Mouse (Mus musculus) heart, embryonic 12.5 days (tissue): ENCODE data around the gene Cdh22. TPM values are rescaled to one million over a fixed set of nuclear protein-coding genes. Genes with fewer than 3 reads are reported as not detected.

Source experiments
- ATAC-seq: fragments of 200-750 bp; cut with Nextera tagmentation; 2 replicates; pipeline ENCODE4 v1.8.0; 2017; ENCODE audit warnings: moderate TSS enrichment, moderate library complexity; ENCODE audit not compliant: insufficient number of reproducible peaks, low FRiP score
- H3K27ac ChIP-seq: fragments of 300-500 bp; sonication (generic); 2 replicates; pipeline ENCODE4 v1.5.1; 2016; ENCODE audit warnings: mild to moderate bottlenecking, moderate library complexity; ENCODE audit not compliant: poor library complexity, severe bottlenecking
- H3K27me3 ChIP-seq: fragments of 300-500 bp; sonication (generic); replicated peaks from 2 replicates; pipeline ENCODE4 v1.6.1; 2016; ENCODE audit warnings: mild to moderate bottlenecking, moderate library complexity
- H3K36me3 ChIP-seq: fragments of 300-500 bp; sonication (generic); 2 replicates; pipeline ENCODE4 v1.6.1; 2016; ENCODE audit warnings: mild to moderate bottlenecking, moderate library complexity
- H3K4me1 ChIP-seq: fragments of 300-500 bp; sonication (generic); replicated peaks from 2 replicates; pipeline ENCODE4 v1.6.1; 2016; ENCODE audit warnings: mild to moderate bottlenecking
- H3K4me2 ChIP-seq: fragments of 300-500 bp; sonication (generic); 2 replicates; pipeline ENCODE4 v1.6.1; 2016; ENCODE audit warnings: mild to moderate bottlenecking, moderate library complexity
- H3K4me3 ChIP-seq: fragments of 300-500 bp; sonication (generic); 2 replicates; pipeline ENCODE4 v1.5.1; 2016; ENCODE audit warnings: mild to moderate bottlenecking
- H3K9ac ChIP-seq: fragments of 300-500 bp; sonication (generic); 2 replicates; pipeline ENCODE4 v1.6.1; 2016; ENCODE audit warnings: mild to moderate bottlenecking, moderate library complexity
- H3K9me3 ChIP-seq: fragments of 300-500 bp; sonication (generic); replicated peaks from 2 replicates; pipeline ENCODE4 v1.6.1; 2016; ENCODE audit warnings: mild to moderate bottlenecking, moderate library complexity
- WGBS: fragments of 180-500 bp; shearing (Covaris S2); methylation state at CpG from one replicate; pipeline ENCODE4 v1.1.7; 2016; 5-methylcytosine and 5-hydroxymethylcytosine counted together
- polyA plus RNA-seq: library from polyadenylated mRNA; unstranded; fragments of >200 nt; fragmentation: Nextera tagmentation; extraction: Ambion mirVana; gene quantifications from 2 replicates; pipeline ENCODE4 v1.2.1, GENCODE M21; 2016

Gene Cdh22
- polyA plus RNA-seq, 1 experiment from 2014 or later: not detected

DNA sequence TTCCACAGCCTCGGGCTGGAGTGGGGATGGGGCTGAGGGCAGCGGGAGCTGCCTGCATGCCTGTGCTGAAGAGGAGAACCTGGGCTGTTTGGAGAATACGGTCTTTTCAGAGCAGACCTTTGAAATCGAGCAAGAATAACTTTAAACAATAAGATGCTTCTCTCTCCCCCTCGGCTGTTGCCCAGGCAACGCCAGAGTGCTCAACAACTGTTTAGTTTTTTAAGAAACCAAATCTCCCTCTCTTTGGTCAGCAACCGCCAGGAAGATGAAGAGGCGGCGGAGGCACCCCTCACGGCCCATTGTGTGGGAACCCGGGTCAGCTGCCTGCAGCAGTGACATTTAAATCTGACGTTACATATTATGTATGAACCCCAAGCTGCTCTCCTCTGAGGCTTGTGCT, 32.1 kb upstream of the Cdh22 start:
- no peaks in the 10 kb centered on the region for H3K36me3 ChIP-seq
- no peaks in the 10 kb centered on the region for H3K9me3 ChIP-seq
- no peak overlapping the region for H3K9ac ChIP-seq
- peaks cover 58% of the 10 kb centered on the region for H3K27me3 ChIP-seq
- no peak for ATAC-seq
- H3K4me2 ChIP-seq: no peak overlapping the region
- peaks cover 16% of the 10 kb centered on the region for H3K4me1 ChIP-seq
- H3K4me3 ChIP-seq: no peak overlapping the region
- H3K27ac ChIP-seq: no peak overlapping the region
- 31% methylated on average over 12 of the region's 12 CpGs for WGBS

DNA sequence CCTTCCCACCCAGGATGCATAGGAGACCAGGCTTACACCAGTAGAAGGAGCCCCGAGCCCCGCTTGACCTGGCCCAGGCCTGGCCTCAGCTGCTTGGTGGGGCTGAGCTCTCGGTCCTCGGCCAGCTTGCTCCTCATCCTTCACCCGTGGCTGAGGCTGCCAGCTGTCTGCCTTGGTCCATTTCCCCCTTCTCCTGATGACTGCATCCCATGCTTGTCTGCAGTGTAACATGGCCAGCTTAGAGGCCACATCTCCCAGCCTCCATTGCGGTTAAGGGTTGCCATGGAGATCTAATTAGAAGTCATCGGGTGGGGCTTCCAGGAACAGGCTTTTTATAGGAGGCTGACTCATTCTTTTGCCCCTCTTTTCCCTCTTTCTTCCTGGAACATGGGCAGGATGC, 29.2 kb upstream of the Cdh22 start:
- H3K9me3 ChIP-seq: no peaks in the 10 kb centered on the region
- WGBS: 66% methylated on average over 7 of the region's 7 CpGs
- no peak overlapping the region for H3K9ac ChIP-seq
- H3K4me1 ChIP-seq: no peaks in the 10 kb centered on the region
- peaks cover 80% of the 10 kb centered on the region for H3K27me3 ChIP-seq
- no peak overlapping the region for H3K4me2 ChIP-seq
- no peak overlapping the region for H3K27ac ChIP-seq
- no peaks in the 10 kb centered on the region for H3K36me3 ChIP-seq
- ATAC-seq: no peak
- no peak overlapping the region for H3K4me3 ChIP-seq

DNA sequence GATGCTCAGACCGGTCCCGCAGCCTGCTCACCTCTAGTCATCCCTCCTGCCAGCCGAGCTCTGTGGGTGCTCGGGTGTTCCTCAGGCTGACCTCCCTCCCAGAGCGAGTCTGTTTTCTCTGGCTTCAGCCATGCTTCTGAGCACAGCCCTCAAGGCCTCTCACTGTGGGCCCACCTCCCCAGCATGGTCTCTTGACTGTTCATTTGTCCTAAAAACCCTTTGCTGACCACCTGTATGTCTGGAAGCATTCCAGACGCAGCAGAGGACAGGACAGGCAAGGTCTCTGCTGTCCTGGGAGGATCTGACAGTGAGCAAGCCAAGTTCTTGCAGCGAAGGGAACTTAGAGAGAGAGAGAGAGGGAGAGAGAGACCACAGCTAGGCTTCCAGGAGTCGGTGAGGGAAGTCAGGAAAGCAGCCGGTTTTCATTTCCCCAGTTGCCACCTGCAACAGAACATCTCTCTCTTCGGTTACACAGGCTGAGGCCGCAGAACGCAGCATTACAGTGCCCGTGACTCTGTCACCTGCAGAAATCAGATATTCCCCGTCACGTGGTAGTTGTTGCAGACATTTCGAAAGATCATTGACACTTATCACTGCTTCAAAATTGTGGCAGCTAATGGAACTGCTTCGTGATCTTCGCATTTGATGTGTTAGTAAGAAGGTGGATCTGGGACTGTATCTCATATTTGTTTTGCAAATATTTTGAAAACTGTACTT, 27.8 kb upstream of the Cdh22 start:
- no peaks in the 10 kb centered on the region for H3K9me3 ChIP-seq
- peaks cover 86% of the 10 kb centered on the region for H3K27me3 ChIP-seq
- no peak overlapping the region for H3K9ac ChIP-seq
- ATAC-seq: no peak
- no peak overlapping the region for H3K4me3 ChIP-seq
- no peak overlapping the region for H3K4me2 ChIP-seq
- WGBS: 51% methylated on average over 18 of the region's 18 CpGs
- no peaks in the 10 kb centered on the region for H3K4me1 ChIP-seq
- H3K36me3 ChIP-seq: no peaks in the 10 kb centered on the region
- no peak overlapping the region for H3K27ac ChIP-seq

DNA sequence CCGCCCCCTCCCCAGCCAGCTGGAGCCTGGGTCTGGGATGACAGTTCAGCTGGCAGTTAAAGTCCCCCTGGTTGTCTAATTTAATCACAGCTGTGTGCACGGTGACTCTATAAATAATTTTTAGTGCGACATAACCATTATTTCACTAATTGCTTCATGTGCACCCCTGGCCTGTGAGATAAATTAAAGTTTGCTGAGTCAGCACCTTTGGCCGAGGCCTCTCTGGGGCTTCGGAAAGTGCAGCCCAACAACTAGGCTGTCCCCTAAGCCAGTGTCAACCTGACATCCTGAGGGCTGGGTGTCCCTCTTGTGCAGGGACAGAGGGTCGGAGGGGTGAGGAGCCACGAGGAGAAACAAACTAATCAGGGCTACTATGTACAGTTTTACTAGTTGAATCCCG, 25.2 kb upstream of the Cdh22 start:
- H3K27me3 ChIP-seq: peaks cover 90% of the 10 kb centered on the region
- H3K9ac ChIP-seq: no peak overlapping the region
- H3K4me1 ChIP-seq: no peaks in the 10 kb centered on the region
- H3K4me2 ChIP-seq: no peak overlapping the region
- no peak overlapping the region for H3K4me3 ChIP-seq
- no peaks in the 10 kb centered on the region for H3K36me3 ChIP-seq
- no peak overlapping the region for H3K27ac ChIP-seq
- H3K9me3 ChIP-seq: no peaks in the 10 kb centered on the region
- 75% methylated on average over 8 of the region's 8 CpGs for WGBS
- no peak for ATAC-seq

DNA sequence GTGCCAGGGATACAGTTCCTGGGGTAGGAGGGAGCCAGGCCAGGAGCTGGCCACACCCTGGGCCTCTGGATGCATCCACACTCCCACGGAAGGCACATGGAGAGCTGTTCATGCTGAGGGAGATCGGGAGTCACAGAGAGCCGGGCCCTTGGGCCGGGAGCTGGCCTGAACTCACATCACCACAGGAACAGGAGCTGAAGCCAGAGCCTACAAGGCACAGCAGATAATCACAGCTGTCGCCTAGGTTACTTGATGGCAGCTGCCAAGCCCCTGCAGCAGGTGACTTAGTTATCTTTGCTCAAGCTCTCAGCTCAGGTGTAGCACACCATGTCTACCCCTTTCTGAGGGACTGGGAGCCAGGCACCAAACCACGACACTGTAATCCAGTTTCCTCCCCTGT, 23.7 kb upstream of the Cdh22 start:
- WGBS: 62% methylated on average over 6 of the region's 6 CpGs
- peaks cover 96% of the 10 kb centered on the region for H3K27me3 ChIP-seq
- no peak overlapping the region for H3K4me3 ChIP-seq
- H3K9ac ChIP-seq: no peak overlapping the region
- H3K9me3 ChIP-seq: no peaks in the 10 kb centered on the region
- H3K36me3 ChIP-seq: no peaks in the 10 kb centered on the region
- no peak for ATAC-seq
- no peak overlapping the region for H3K27ac ChIP-seq
- no peaks in the 10 kb centered on the region for H3K4me1 ChIP-seq
- no peak overlapping the region for H3K4me2 ChIP-seq

DNA sequence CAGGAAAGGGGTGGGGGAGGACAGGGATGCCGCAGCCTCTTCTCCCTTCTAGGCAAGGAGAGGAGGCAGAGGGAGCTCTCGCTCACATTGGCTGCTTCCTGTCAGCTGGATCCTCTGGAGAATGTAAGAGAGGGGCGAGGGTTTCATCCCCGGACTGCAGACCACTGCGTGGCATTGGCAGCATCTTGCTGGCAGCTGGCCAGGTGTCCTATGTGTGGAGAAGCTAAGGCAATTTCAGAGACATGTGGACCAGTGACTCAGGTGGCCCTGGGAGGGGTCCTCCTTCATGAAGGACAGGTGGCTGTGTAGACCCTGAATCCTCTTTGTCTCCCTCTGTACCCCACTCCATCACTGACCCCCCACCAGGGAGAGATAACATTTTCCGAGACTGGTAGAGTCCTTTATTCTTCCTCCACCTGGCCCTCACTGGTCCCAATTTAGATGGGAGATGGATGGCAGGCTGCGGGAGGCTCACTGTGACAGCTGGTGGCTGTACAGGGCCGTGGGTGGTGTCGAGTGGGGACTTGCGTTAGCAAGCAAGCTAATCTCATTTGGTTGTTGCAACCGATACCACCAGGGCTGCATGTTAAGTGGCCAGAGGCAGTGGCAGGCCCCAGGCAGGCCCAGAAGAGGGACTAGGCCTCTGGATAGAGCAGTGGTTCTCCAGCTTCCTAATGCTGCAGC, 22.6 kb upstream of the Cdh22 start:
- Histone ChIP-seq H3K4me1 (no peaks in the 10 kb centered on the region), H3K4me3 (no peak overlapping the region), H3K4me2 (no peak overlapping the region), H3K27me3 (peaks cover 97% of the 10 kb centered on the region), H3K9me3 (no peaks in the 10 kb centered on the region), H3K36me3 (no peaks in the 10 kb centered on the region), H3K9ac (no peak overlapping the region), H3K27ac (no peak overlapping the region)
- ATAC-seq: no peak
- 34% methylated on average over 11 of the region's 11 CpGs for WGBS

DNA sequence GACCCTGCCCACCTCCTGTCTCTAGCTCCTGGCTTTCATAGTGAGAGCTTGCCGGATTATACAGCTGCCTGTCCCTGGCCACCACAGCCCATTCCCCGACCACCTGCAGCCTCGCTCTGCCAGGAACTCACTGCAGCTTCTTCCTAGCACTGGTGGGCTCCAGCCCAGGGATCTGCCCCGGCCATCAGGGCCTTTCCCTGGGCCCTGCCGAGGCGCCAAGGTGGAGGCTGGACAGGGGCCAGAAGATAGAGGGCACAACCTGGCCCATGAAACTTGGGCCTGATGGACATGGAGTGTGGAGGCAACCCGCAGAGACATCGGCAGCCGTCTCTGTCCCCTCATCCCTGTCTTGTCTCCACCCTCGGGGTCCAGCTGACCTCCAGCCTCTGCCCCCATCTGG, 21.6 kb upstream of the Cdh22 start:
- no peak overlapping the region for H3K27ac ChIP-seq
- H3K4me1 ChIP-seq: no peaks in the 10 kb centered on the region
- WGBS: 65% methylated on average over 10 of the region's 10 CpGs
- H3K36me3 ChIP-seq: no peaks in the 10 kb centered on the region
- no peak overlapping the region for H3K9ac ChIP-seq
- no peak overlapping the region for H3K4me3 ChIP-seq
- H3K27me3 ChIP-seq: peaks cover 95% of the 10 kb centered on the region
- ATAC-seq: no peak
- H3K4me2 ChIP-seq: no peak overlapping the region
- H3K9me3 ChIP-seq: no peaks in the 10 kb centered on the region

DNA sequence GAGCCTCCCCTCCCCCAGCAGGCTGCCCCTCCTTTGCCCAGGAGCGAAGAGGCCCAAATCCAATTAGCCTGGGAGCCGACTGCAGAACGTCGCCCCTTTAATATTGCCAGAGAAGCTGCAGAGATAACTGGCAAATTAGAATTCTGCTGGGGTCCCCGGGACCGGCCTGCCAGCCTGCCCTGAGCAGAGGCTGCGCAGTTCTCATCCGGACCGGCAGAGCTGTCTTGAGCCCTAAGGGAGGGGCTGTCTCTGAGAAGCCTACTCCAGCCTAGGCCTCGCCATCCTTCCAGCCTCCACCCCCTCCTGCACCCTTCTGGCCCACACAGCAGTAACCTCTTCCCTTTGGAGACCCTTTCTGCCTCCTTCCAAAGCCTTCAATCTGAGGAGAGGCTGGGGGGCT, 19.2 kb upstream of the Cdh22 start:
- Histone ChIP-seq H3K4me1 (no peaks in the 10 kb centered on the region), H3K27ac (no peak overlapping the region), H3K9ac (no peak overlapping the region), H3K9me3 (no peaks in the 10 kb centered on the region), H3K4me2 (no peak overlapping the region), H3K4me3 (no peak overlapping the region), H3K36me3 (no peaks in the 10 kb centered on the region), H3K27me3 (peaks cover 93% of the 10 kb centered on the region)
- ATAC-seq: no peak
- 11% methylated on average over 10 of the region's 10 CpGs for WGBS

DNA sequence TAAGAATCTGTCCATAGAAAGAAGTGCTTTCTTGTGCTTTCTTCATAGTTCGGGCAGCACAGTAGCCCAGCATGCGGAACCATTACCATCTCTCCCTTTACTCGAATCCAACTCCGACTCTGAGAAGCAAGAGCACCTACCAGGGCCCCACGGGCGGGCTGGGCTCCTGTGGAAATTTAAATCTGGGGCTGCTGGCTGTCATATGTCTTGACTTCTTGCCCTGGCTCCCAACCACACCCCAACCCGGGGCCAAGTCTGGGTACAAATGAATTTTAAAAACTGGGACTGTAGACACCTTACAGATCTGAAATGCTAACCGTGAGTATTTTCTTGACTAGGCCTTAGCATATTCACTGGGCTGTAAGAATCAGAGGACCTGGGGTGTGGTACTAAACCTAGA, 18.6 kb upstream of the Cdh22 start:
- Histone ChIP-seq H3K36me3 (no peaks in the 10 kb centered on the region), H3K4me2 (no peak overlapping the region), H3K27me3 (peaks cover 93% of the 10 kb centered on the region), H3K9ac (no peak overlapping the region), H3K27ac (no peak overlapping the region), H3K4me3 (no peak overlapping the region), H3K4me1 (no peaks in the 10 kb centered on the region), H3K9me3 (no peaks in the 10 kb centered on the region)
- ATAC-seq: no peak
- 71% methylated on average over 8 of the region's 8 CpGs for WGBS

DNA sequence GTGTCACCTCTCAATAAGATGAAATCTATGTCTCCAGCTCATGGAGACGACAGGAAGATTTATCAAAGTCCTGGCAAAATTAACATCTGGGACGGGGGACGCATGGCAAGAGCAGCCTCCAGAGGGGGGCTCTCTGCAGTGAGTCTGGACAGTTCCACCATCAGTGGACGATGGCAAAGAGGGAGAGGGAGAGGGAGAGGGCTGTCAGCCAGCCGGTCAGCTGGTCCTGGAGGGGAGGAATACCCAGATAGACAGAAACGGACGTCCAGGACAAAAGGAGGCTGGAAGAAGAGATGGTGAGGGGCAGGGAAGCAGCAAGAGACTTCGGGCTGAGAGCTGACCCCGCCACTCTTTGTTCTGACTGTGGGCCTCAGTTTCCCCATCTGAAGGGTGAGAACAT, 18.1 kb upstream of the Cdh22 start:
- Histone ChIP-seq H3K4me2 (no peak overlapping the region), H3K4me3 (no peak overlapping the region), H3K9me3 (no peaks in the 10 kb centered on the region), H3K27ac (no peak overlapping the region), H3K4me1 (no peaks in the 10 kb centered on the region), H3K36me3 (no peaks in the 10 kb centered on the region), H3K9ac (no peak overlapping the region), H3K27me3 (peaks cover 93% of the 10 kb centered on the region)
- no peak for ATAC-seq
- 53% methylated on average over 9 of the region's 9 CpGs for WGBS

DNA sequence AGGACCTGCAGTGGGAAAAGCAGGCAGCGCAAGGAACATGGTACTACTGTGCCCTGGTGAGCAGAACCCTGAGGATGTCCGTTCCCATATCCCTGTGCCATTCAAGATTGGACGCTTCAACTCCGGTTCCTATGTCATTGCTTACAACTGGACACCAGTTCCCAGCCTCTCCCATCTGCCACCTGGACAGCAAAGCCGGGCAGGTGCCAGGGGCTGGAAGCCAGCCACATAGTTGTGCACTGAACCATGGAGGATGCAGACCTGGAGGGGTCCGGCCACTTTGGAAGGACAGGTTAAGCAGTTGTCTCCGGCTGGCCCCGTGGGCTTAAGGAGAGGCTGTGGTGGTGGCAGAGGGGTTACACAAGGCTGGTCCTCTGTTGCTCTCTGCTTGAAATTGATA, 17.7 kb upstream of the Cdh22 start:
- 74% methylated on average over 8 of the region's 8 CpGs for WGBS
- H3K4me2 ChIP-seq: no peak overlapping the region
- ATAC-seq: no peak
- H3K36me3 ChIP-seq: no peaks in the 10 kb centered on the region
- H3K4me1 ChIP-seq: no peaks in the 10 kb centered on the region
- no peak overlapping the region for H3K27ac ChIP-seq
- H3K9me3 ChIP-seq: no peaks in the 10 kb centered on the region
- H3K27me3 ChIP-seq: peaks cover 93% of the 10 kb centered on the region
- no peak overlapping the region for H3K4me3 ChIP-seq
- no peak overlapping the region for H3K9ac ChIP-seq

DNA sequence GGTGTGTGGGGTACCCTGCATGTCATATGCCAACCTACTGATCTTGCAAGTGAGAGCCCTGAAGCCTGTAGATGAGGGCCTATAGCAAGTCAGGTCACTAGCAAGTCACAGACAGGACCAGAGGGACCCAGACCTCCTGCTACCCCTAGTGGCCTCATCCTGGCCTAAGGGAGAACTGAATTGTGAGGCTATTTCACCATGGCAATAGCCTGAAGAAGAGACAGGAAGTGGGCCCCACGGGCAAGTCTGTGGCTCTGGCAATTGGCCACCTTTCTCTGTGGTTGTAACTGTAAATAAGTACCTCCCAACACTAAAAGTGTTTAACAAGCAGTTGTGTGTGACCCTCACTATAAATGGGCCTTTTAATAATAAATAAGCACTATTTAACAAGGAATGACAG, 16.2 kb upstream of the Cdh22 start:
- Histone ChIP-seq H3K4me2 (no peak overlapping the region), H3K36me3 (no peaks in the 10 kb centered on the region), H3K9me3 (no peaks in the 10 kb centered on the region), H3K9ac (no peak overlapping the region), H3K27ac (no peak overlapping the region), H3K4me1 (no peaks in the 10 kb centered on the region), H3K4me3 (no peak overlapping the region), H3K27me3 (peaks cover 93% of the 10 kb centered on the region)
- 51% methylated on average over 1 of the region's 1 CpGs for WGBS
- no peak for ATAC-seq
